Mouse (Mus musculus): ENCODE measurements at regions not wholly inside any gene's neighbourhood (a gene's known extent, or its start where the extent isn't known, plus 50 kb on each side); places are given as distances from the start of the nearest gene placed in this dataset.

DNA sequence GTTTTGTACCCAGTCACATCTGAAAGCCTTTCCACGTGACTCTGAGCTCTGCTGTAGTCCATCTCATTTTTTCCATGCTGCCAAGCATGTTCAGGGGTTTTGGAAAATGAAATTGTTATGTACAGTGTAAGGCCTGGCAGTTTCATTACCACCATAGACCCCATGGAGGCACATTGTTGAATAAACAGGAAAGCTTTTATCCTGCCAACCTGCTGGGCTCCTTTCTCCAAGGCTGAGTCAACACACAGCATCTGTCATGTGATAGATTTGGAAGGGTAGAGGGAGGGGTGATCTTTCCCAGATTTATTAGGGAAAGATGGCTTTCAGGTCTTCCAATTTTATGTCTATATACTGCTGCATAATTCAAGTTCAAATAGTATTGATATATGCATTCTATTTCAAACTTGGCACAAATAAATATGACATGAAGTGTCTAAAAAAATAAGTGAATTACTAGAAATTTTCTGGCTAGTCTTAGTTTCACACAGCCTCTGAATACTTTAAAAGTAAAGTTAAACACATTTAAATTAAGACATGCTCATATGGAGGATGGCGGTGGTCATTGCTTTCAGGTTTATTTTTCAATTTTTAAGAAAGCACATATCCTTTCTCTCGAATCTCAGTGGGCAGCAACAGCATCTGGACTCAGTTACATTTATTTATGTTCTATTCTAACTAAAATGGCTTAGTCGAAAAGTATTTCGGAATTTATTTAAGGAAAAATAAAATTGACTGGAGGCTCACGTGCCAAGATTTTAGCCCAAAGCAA, 942.1 kb upstream of the Flrt2 start:
- no peak for DNase-seq (ENCODE audit: low spot score)

- no peak for DNase-seq (ENCODE audit: low spot score)
These were observed 936.3 kb upstream of the Flrt2 start for GRCm38 (mm10) chr12:94755754-94756153.

GRCm38 (mm10) chr12:94795913-94796615, 896.0 kb upstream of the Flrt2 start:
- no peak for DNase-seq (ENCODE audit: low spot score)

- DNase-seq (ENCODE audit: low spot score): no peak
These were observed 887.3 kb upstream of the Flrt2 start for GRCm38 (mm10) chr12:94804692-94805091.

DNA sequence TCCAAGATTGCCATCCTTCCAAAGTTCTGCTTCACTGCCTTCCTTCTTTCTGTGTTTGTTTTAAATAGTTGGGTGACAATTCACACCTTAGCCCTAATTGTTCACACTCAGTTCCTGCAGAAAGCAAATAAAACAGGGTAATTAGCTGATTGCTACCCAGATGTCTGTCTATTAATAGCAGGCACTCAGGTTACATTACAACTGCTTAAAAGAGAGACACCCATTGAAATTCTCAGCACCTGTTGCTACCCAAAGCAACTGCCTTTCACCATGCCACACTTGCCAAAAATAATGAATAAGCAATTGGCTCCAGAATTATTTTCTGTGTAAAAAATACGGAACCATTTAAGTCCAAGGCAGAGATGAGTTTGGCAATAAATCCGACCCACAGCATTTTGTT, 860.6 kb upstream of the Flrt2 start:
- DNase-seq (ENCODE audit: low spot score): no peak

DNA sequence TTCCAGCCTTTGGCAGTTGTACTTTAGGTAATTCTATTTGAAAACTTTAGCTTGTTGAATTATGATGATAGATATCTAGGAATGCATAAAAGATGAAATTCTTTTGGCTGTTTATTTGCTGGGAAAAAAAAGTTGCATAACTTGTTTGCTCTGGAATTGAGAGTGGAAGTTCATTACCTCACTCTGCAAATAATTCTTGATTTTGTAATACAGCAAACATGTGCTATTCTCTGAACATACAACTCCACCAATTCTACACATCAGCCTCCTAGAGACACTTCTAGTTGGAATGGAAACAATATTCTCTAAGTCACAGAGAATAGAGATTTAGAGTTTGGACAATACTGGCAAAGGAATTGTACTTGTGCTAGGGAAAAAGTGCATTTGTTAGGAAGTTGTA, 829.3 kb upstream of the Flrt2 start:
- no peak for DNase-seq (ENCODE audit: low spot score)

- no peak for DNase-seq (ENCODE audit: low spot score)
These were observed 781.2 kb upstream of the Flrt2 start for GRCm38 (mm10) chr12:94910816-94911215.

- no peak for DNase-seq (ENCODE audit: low spot score)
These were observed 749.0 kb upstream of the Flrt2 start for GRCm38 (mm10) chr12:94943067-94943466.
